Mouse (Mus musculus) lung, adult 2 months (tissue): Measurements from ENCODE around the gene Crat. TPM values are rescaled to one million over a fixed set of nuclear protein-coding genes. Genes with fewer than 3 reads are reported as not detected.

Experiments
- DNase-seq: peaks from one replicate; pipeline ENCODE4 v3.0.0; 2022
- H3K4me1 ChIP-seq: fragments of 200-500 bp; 2 replicates; pipeline ENCODE4 v1.6.1; 2011; ENCODE audit warnings: low read length; ENCODE audit not compliant: control insufficient read depth, insufficient read depth
- H3K4me3 ChIP-seq: fragments of 200-500 bp; replicated peaks from 2 replicates; pipeline ENCODE3; 2011; ENCODE audit warnings: low read depth, mild to moderate bottlenecking, control low read depth, low read length; ENCODE audit errors: extremely low read depth
- CTCF ChIP-seq: fragments of 200-500 bp; IDR thresholded peaks from 2 replicates; pipeline ENCODE4 v1.5.1; 2011; ENCODE audit warnings: mild to moderate bottlenecking, low read length, control low read depth; ENCODE audit not compliant: insufficient read depth
- POLR2A ChIP-seq: fragments of 200-500 bp; IDR thresholded peaks from 2 replicates; pipeline ENCODE4 v1.6.1; 2011; ENCODE audit warnings: low read depth, mild to moderate bottlenecking, control low read depth, low read length, borderline replicate concordance; ENCODE audit errors: extremely low read depth
- WGBS: fragments of 180-500 bp; shearing (Covaris S2); methylation state at CpG from one replicate; pipeline ENCODE4 v1.1.7; 2018; 5-methylcytosine and 5-hydroxymethylcytosine counted together
- polyA plus RNA-seq: library from polyadenylated mRNA; depleted of rRNA; stranded (reverse); fragments of >200 nt; gene quantifications from 2 replicates; pipeline ENCODE4 v1.2.3, GENCODE M21; 2012

Gene Crat
- polyA plus RNA-seq, 1 experiment = 103 TPM

DNA sequence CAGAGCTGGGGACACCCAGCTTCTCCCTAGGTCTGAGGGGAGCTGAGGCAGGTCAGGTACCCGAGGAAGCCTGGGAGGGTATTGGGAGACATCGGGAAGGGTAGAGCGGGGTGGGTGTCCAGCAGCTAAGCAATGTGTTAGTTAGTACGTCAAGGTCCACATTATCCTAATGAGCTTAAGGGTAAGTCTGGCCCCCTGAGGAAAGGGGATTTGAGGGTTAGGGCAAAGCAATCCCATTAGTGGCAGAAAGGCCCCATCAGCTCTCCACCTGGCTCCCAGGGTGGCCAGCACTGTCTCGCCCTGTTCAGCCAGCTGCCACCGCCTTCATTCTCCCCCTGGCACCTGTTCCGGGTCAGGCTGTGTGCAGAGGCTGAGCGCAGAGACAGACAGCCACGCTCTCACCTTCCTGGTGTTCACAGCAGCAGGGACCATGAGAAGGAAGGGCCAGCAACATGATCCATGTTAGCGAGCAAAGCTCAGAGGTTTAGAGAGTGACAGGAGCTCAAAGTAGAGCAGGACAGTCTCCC, 17.6 kb downstream of the Crat start:
- H3K4me3 ChIP-seq = no peak overlapping the region
- no peak for DNase-seq
- 90% methylated on average over 10 of the region's 10 CpGs for WGBS
- no peaks in the 10 kb centered on the region; the same call in 1 of the 2 replicates for H3K4me1 ChIP-seq
- TF ChIP-seq POLR2A = no peak
- TF ChIP-seq CTCF = no peak

DNA sequence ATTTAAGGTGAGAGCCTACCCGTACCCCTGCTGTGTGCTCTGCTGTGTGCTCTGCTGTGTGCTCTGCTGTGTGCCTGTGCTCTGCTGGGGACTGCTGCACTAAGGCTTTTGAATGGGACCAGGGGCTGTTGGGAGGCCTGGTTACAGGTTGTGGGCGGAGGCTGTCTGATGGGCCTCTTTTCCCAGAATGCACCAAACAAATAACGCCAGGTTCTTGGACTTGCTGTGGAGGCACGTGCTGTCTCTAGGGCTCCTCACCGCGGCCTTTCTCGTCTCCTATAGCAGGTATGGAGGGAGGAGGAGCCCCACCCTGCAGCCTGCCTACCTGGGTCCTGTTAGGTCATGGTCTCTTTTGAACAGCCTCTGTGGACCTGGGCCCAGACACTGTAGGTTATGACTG, 19.4 kb downstream of the Crat start:
- H3K4me1 ChIP-seq = no peaks in the 10 kb centered on the region; the same call in 1 of the 2 replicates
- 83% methylated on average over 7 of the region's 7 CpGs for WGBS
- H3K4me3 ChIP-seq = no peak overlapping the region
- no peak for DNase-seq
- no peak for TF ChIP-seq CTCF
- TF ChIP-seq POLR2A = no peak

DNA sequence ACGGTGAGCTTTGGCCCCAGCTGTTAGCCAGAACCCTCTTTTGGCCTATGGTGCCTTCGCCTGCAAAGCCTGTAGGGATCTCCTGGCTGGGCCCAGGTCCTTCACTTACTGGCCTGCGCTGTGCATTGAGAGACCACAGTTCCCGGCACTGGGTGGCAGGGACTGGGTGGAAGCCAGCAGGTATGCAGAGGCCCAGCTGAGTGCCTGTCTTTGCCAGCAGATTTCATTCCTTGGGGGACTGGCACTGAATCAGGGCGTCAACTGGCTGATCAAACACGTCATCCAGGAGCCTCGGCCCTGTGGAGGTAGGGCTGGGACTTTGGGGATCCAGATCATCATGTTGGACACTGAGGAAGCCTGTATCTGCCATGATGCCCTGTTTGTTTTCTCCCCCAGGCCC, 19.9 kb downstream of the Crat start:
- 67% methylated on average over 7 of the region's 7 CpGs for WGBS
- TF ChIP-seq POLR2A (no peak), CTCF (no peak)
- peak; percentile 39 for DNase-seq
- no peak overlapping the region for H3K4me3 ChIP-seq
- H3K4me1 ChIP-seq = no peaks in the 10 kb centered on the region; the same call in 1 of the 2 replicates

DNA sequence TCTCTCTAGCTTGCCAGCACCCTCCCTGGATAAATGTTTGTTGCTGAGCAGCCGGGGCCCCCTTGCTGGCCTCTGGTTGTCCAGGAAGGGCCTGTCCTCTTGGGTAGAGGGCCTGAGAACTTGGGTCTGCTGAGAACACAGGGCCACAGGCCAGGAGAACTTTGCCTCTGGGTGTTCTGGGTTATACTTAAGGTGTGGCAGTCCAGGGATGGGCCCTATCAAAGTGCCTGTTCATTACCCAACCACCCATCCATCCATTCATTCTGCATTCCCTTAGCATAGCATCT, 22.3 kb downstream of the Crat start:
- TF ChIP-seq CTCF (no peak), POLR2A (no peak)
- peak overlapping the region; percentile 84 for H3K4me3 ChIP-seq
- DNase-seq = no peak
- H3K4me1 ChIP-seq = no peaks in the 10 kb centered on the region
- WGBS = 29% methylated on average over 1 of the region's 1 CpGs

DNA sequence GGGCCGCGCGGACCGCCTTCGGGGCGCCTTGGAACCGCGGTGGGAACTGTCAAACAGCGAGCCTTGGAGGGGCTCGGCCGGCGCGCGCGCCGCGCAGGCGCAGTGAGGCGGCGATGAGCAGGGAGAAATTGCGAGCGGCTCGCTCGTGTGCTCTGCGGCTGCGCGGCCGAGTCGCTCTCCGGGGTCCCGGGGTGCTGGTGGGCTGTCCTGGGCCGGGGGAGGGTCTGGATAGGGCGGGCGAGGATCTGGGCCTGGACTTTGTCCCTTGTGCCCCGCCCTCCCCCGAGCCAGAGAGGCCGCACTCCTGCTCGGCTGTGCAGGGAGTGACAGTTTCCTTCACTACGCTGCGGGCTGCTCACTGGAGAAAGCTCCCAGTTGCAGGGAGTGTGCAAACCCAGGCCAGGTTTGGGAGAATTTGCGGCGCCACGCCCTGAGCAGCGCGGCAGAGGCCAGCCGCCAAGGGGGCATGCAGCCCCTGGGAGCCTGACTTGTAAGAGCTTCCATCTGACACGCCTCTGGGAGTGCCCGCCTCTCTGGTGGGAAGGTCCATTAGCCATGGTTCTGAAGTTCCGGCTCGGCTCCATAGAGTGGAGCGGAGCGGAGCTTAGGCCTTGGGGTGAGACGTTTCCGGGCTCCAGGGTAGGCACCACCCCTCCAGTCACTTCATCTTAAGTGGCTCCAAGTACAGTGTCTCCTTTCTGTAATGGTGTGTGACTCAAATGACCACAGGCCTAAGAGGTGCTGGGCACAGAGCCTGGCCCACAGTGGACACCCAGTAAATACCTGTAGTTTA, 22.8 kb downstream of the Crat start:
- no peaks in the 10 kb centered on the region for H3K4me1 ChIP-seq
- DNase-seq = peak; percentile 85
- under 1% methylated on average over 54 of the region's 54 CpGs for WGBS
- peak overlapping the region; percentile 84 for H3K4me3 ChIP-seq
- TF ChIP-seq CTCF (no peak), POLR2A (peak; percentile 38; the same call in 1 of the 2 replicates)

DNA sequence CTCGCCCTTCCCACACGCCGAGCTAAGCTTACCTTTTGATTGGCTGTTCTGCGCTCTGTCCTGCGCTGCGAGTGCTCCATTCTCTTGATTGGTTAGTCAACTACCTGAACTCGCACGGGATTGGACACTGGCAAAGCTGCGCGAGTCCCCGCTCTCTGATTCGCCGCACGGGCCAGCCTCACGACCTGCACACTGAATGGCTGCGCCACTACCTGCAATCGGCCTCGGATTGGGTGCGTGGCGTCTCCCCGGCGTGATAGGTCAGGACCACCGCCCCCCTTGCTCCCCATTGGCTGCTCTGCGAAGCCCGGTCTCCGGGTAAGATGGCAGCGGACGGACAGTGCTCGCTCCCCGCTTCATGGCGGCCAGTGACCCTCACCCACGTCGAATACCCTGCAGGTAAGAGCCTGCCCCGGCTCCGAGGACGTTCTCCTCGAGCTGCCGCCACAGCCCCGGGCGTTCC, 23.5 kb downstream of the Crat start, which contains the start of gene Dolpp1:
Dolpp1 (plus strand) TSS at position 141 of the 463 bp plus-strand sequence.
- TF ChIP-seq CTCF (no peak), POLR2A (peak; percentile 69; the same call in 1 of the 2 replicates)
- under 1% methylated on average over 40 of the region's 40 CpGs for WGBS
- no peaks in the 10 kb centered on the region for H3K4me1 ChIP-seq
- peak; percentile 90 for DNase-seq
- peak within 1 kb of the TSS; percentile 84 for H3K4me3 ChIP-seq

DNA sequence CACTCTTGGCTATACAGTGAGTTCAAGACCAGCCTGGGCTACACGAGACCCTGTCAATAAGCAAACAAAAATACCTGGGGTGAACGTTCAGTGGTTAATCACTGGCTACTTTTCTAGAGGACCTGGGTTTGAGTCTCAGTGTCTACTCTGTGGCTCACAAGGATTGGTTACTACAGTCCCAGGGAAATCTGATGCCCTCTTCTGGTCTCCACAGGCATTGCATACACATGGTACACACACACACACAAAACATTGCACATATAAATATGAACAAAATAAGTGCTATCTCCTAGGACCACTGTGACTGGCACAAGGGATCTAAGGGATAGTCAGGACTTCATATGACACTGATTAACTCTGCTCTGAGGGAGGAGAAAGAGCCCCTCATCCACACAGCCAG, 26.6 kb downstream of the Crat start:
- TF ChIP-seq CTCF (no peak), POLR2A (no peak)

DNA sequence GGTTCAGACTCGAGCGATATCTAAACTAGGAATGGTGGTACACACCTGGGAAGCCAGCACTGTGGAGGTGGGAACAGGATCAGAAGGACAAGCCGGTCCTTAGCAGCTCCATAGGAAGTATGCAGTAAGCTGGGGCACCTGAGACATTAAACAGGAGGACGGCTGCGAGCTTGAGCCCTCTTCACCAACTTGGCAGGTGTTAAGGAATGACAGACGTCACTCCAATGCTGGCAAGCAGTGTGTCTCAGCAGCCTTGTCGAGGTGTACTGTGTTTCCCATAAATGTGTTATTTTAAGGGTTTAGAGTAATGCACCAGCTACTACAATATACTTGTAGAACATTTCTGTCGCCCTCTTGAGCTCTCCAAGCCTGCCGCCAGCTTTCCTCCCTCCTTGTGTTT, 28.7 kb downstream of the Crat start:
- H3K4me3 ChIP-seq = no peak overlapping the region
- TF ChIP-seq POLR2A (no peak), CTCF (no peak)
- no peak for DNase-seq
- WGBS = 64% methylated on average over 9 of the region's 9 CpGs
- H3K4me1 ChIP-seq = no peaks in the 10 kb centered on the region

More for the DNA sequence above, 26.6 kb downstream of the Crat start:
- no peak overlapping the region for H3K4me3 ChIP-seq
- H3K4me1 ChIP-seq = no peaks in the 10 kb centered on the region
- WGBS = 92% methylated on average over 2 of the region's 2 CpGs
- no peak for DNase-seq

DNA sequence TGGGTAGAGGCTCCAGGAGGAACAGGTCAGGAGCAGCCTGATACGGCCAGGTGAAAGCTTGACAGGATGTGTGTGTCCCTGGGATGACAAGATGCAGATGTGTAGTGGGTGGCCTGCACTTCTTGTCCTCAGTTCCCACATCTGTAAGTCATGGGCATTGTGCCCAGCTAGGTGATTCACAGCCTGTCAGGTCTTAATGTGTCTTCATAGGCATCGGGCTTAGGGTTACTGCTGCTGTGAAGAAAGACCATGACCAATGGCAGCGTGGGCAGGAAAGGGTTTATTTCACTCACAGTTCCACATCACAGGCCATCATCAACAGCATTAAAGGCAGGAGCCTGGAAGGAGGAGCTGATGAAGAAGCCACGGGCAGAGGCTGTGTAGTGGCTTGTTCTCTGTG, 30.0 kb downstream of the Crat start:
- no peak overlapping the region for H3K4me3 ChIP-seq
- TF ChIP-seq CTCF (no peak), POLR2A (no peak)
- no peaks in the 10 kb centered on the region for H3K4me1 ChIP-seq
- WGBS = 83% methylated on average over 4 of the region's 4 CpGs
- DNase-seq = no peak

DNA sequence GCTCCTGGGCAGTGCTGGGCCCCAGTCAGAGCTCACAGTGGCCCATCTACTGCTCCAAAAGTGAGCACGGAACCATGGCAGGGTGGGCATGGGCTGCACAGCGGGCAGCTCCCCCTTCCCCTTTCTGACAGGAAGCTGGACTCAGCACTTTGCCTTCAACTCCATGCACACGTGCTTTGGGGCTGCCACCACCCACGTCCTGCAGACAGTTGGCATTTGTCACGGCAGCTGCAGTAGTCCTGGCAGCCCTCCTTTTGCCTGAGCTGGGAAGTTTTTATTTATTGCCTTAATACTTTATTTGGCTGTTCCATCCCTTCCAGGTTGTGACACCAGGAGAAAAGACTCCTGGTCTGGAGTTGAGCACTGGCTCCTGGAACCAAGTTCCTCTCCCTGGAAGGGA, 30.8 kb downstream of the Crat start:
- TF ChIP-seq CTCF = no peak
- TF ChIP-seq POLR2A = no peak
- no peak overlapping the region for H3K4me3 ChIP-seq
- WGBS = 53% methylated on average over 5 of the region's 5 CpGs
- DNase-seq = no peak
- no peaks in the 10 kb centered on the region for H3K4me1 ChIP-seq

DNA sequence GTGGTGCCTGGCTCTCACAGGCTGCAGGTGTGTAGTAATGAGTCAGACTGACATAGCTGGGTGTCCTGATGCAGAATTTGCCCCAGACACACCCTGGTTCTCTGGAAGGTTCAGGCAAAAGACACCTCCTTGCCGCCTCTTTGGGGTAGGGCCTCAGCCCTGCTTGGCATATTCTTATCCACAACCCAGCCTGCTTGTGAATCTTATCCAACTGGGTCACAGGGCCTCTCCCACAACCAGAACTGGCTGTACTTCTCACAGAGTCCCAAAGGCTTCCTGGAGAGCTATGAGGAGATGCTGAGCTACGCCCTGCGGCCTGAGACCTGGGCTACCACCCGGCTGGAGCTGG, 34.3 kb downstream of the Crat start:
- WGBS = 77% methylated on average over 4 of the region's 4 CpGs
- Histone ChIP-seq H3K4me1 (no peaks in the 10 kb centered on the region), H3K4me3 (no peak overlapping the region)
- no peak for DNase-seq
- TF ChIP-seq CTCF (no peak), POLR2A (no peak)
